ENCODE assay signal across 16 mouse cellular contexts in genomic region chr7:68606278-68606677, GRCm38 (mm10).
DNase-seq lines count a peak whose midpoint lies in the region; ATAC-seq and TF ChIP-seq lines count a peak whose summit lies in the region.
"Had no signal": no experiment of that assay in that cellular context is flagged by ENCODE, and none has a peak within 500 bp of the region (broad histone marks: within the 10 kb centered on the region; RNA-seq: fewer than 3 reads in every experiment).

No protein-coding gene starts in this region.

- peak; percentile 5 for DNase-seq in adrenal gland, postnatal 10 days
- no peak for DNase-seq in adrenal gland, postnatal 25 days
- DNase-seq in liver, postnatal 0 days, result no peak
- DNase-seq in liver, result no peak
- DNase-seq in kidney, postnatal 10 days, result peak; percentile 27
- DNase-seq in embryo, embryonic 10.5 days (ENCODE audit: low spot score), result no peak
- DNase-seq: cerebellum, adult 11 months; cerebellum, postnatal 36 days; gastrocnemius, adult 2 months; right cerebral cortex, adult 18-20 months; spleen, adult 18-20 months; thymus, postnatal 25 days had no signal

- no peak for TF ChIP-seq CTCF in liver, postnatal 0 days (IDR thresholded peaks at IDR 0.05; ENCODE audit: low read depth)

- H3K27me3 ChIP-seq in liver, postnatal 0 days (ENCODE audit: insufficient read depth, low read length), result no peaks in the 10 kb centered on the region
- H3K27me3 ChIP-seq: hindbrain, embryonic 15.5 days had no signal

- no peaks in the 10 kb centered on the region for H3K9me3 ChIP-seq in liver, postnatal 0 days (ENCODE audit: low read length)
- H3K9me3 ChIP-seq: hindbrain, embryonic 15.5 days had no signal

- no peak overlapping the region for H3K9ac ChIP-seq in liver, postnatal 0 days (replicated peaks)
- H3K9ac ChIP-seq: hindbrain, embryonic 15.5 days had no signal

- no peaks in the 10 kb centered on the region for H3K4me1 ChIP-seq in liver, postnatal 0 days (ENCODE audit: insufficient read depth)
- peaks cover 6% of the 10 kb centered on the region; the same call in 1 of the 2 replicates for H3K4me1 ChIP-seq in brown adipose tissue, adult 24 weeks (ENCODE audit: control insufficient read depth, insufficient read depth, insufficient read length, low read length)

- WGBS in liver, postnatal 0 days (ENCODE audit: insufficient replicate concordance), result 50% methylated on average over 3 of the region's 3 CpGs

- H3K36me3 ChIP-seq in liver, postnatal 0 days (replicated peaks; ENCODE audit: insufficient read depth, low read length), result no peaks in the 10 kb centered on the region
- H3K36me3 ChIP-seq: hindbrain, embryonic 15.5 days had no signal

- no peak overlapping the region for H3K4me2 ChIP-seq in liver, postnatal 0 days (ENCODE audit: low read depth, low read length)
- H3K4me2 ChIP-seq: hindbrain, embryonic 15.5 days had no signal

- peak; percentile 27; the same call in 1 of the 2 replicates for TF ChIP-seq EP300 in liver, postnatal 0 days (IDR thresholded peaks at IDR 0.05; ENCODE audit: low read depth)

- H3K4me3 ChIP-seq in liver, postnatal 0 days (ENCODE audit: low read depth, low read length), result no peak overlapping the region
- no peak overlapping the region for H3K4me3 ChIP-seq in brown adipose tissue, adult 24 weeks (ENCODE audit: insufficient read depth, low read depth, low read length)
- H3K4me3 ChIP-seq: gastrocnemius, adult 2 months; hindbrain, embryonic 15.5 days had no signal

- ATAC-seq in liver, postnatal 0 days, result no peak
- ATAC-seq in megakaryocyte, adult 5-6 weeks (ENCODE audit: poor library complexity, severe bottlenecking), result no peak
- ATAC-seq: forebrain, embryonic 14.5 days had no signal

- no peak overlapping the region for H3K27ac ChIP-seq in liver, postnatal 0 days (ENCODE audit: low read depth)
- peak overlapping the region; percentile 27; the same call in 1 of the 2 replicates for H3K27ac ChIP-seq in brown adipose tissue, adult 24 weeks (replicated peaks; ENCODE audit: low read depth, low read length)
- H3K27ac ChIP-seq: gastrocnemius, adult 2 months; hindbrain, embryonic 15.5 days had no signal

Comparison
In these comparisons a context has a peak if more than half of its experiments do, and no peak if none do; other contexts are left out.
1. DNase-seq: peak in adrenal gland, postnatal 10 days (single experiment) and kidney, postnatal 10 days (single experiment); none in adrenal gland, postnatal 25 days (single experiment), liver, postnatal 0 days (single experiment), liver (single experiment) and embryo, embryonic 10.5 days (single experiment).